Mouse (Mus musculus): Measurements from ENCODE around the gene Ttll5. TPM values are rescaled to one million over a fixed set of nuclear protein-coding genes. Genes with fewer than 3 reads are reported as not detected.

Gene Ttll5
- polyA plus RNA-seq, 1 experiment from 2014 or later = 18.7 TPM

DNA sequence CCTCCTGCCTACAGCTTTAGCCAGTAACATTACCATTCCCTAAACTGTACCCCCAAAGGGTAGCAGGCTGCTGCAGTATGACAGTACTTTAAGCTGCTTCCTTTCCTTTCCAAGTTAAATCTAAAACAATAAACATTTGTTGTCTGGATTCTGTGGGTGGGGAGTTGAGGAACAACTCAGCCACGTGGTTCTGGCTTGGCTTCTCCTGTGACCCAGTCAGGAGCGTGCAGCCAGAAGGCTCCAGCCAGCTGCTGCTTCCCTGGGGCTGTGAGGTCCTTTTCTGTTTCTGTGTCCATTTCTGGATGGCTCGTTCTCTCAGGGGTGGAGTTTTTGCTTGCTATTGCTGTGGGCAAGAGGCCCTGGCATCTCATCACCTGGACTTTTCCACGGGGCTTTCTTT is 149.6 kb downstream of the Ttll5 start:
- H3K4me3 ChIP-seq (ENCODE audit: low read depth, low read length) = no peak overlapping the region
- H3K9ac ChIP-seq (ENCODE audit: low read length) = no peak overlapping the region
- no peaks in the 10 kb centered on the region for H3K9me3 ChIP-seq (ENCODE audit: control insufficient read depth, low read length)
- WGBS = 70% methylated on average over 4 of the region's 4 CpGs
- ATAC-seq (ENCODE audit: low FRiP score) (no peak), DNase-seq (ENCODE audit: low spot score, missing footprints) (no peak)
- H3K36me3 ChIP-seq (ENCODE audit: control insufficient read depth, insufficient read depth, low read length) = no peaks in the 10 kb centered on the region
- no peaks in the 10 kb centered on the region for H3K4me1 ChIP-seq (ENCODE audit: control insufficient read depth, insufficient read depth, low read length)
- no peak overlapping the region for H3K27ac ChIP-seq (ENCODE audit: low read depth, low read length)
- no peak overlapping the region for H3K4me2 ChIP-seq
- H3K27me3 ChIP-seq (ENCODE audit: control insufficient read depth, insufficient read depth, low read length) = no peaks in the 10 kb centered on the region

GRCm38 (mm10) chr12:85979996-85980395 is 155.5 kb downstream of the Ttll5 start:
- DNase-seq (ENCODE audit: low spot score, missing footprints) (no peak), ATAC-seq (ENCODE audit: low FRiP score) (no peak)
- no peaks in the 10 kb centered on the region for H3K9me3 ChIP-seq (ENCODE audit: control insufficient read depth, low read length)
- no peaks in the 10 kb centered on the region for H3K27me3 ChIP-seq (ENCODE audit: control insufficient read depth, insufficient read depth, low read length)
- H3K4me2 ChIP-seq = no peak overlapping the region
- H3K9ac ChIP-seq (ENCODE audit: low read length) = no peak overlapping the region
- no peak overlapping the region for H3K27ac ChIP-seq (ENCODE audit: low read depth, low read length)
- no peak overlapping the region for H3K4me3 ChIP-seq (ENCODE audit: low read depth, low read length)
- H3K4me1 ChIP-seq (ENCODE audit: control insufficient read depth, insufficient read depth, low read length) = no peaks in the 10 kb centered on the region
- no peaks in the 10 kb centered on the region for H3K36me3 ChIP-seq (ENCODE audit: control insufficient read depth, insufficient read depth, low read length)
- WGBS = 93% methylated on average over 5 of the region's 5 CpGs

DNA sequence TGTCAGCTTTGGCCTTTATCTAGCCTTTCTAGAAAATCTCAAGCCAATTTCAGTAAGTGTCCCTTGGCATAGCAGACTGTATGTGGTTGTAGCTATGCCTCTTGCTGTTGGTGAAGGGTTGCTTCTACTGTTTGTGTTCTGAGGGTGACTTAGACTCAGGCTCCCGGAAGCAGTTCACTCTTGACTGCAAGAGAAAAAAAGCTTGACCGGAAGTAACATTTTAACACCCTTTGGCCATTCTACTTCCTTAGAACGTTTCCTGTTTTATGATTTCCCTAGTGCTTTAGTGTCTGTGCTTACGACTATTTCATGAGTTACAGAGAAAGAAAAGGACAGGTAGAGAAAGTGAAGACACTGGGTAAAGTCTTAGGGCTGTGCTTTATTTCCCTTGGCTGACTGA is 161.1 kb downstream of the Ttll5 start:
- no peak overlapping the region for H3K9ac ChIP-seq (ENCODE audit: low read length)
- no peaks in the 10 kb centered on the region for H3K36me3 ChIP-seq (ENCODE audit: control insufficient read depth, insufficient read depth, low read length)
- 89% methylated on average over 4 of the region's 4 CpGs for WGBS
- no peak overlapping the region for H3K4me2 ChIP-seq
- DNase-seq (ENCODE audit: low spot score, missing footprints) = no peak
- no peak for ATAC-seq (ENCODE audit: low FRiP score)
- no peak overlapping the region for H3K4me3 ChIP-seq (ENCODE audit: low read depth, low read length)
- H3K27me3 ChIP-seq (ENCODE audit: control insufficient read depth, insufficient read depth, low read length) = no peaks in the 10 kb centered on the region
- no peaks in the 10 kb centered on the region for H3K9me3 ChIP-seq (ENCODE audit: control insufficient read depth, low read length)
- H3K4me1 ChIP-seq (ENCODE audit: control insufficient read depth, insufficient read depth, low read length) = no peaks in the 10 kb centered on the region; the same call in 1 of the 2 replicates
- H3K27ac ChIP-seq (ENCODE audit: low read depth, low read length) = no peak overlapping the region

DNA sequence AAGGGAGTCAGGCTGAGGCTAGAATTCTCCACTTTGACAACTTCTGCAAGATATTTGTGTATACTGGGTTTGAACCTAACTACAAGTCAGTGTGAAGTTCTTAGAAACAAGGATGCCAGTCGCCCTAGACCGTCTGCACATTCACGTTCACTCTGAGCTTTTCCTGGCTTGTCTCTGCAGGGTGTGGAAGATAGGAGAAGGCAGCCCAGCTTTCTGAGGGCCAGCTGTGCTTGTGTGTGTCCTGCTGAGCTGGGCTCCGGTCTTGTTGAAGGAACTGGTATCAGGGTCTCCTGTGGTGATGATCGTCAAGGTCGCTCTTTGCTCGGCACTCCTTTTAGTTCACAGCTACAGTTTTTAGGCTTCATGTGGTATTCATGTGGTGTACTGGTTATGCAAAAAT is 161.6 kb downstream of the Ttll5 start:
- DNase-seq (ENCODE audit: low spot score, missing footprints) = no peak
- 71% methylated on average over 7 of the region's 7 CpGs for WGBS
- Histone ChIP-seq H3K27me3 (ENCODE audit: control insufficient read depth, insufficient read depth, low read length) (no peaks in the 10 kb centered on the region), H3K9me3 (ENCODE audit: control insufficient read depth, low read length) (no peaks in the 10 kb centered on the region), H3K4me1 (ENCODE audit: control insufficient read depth, insufficient read depth, low read length) (no peaks in the 10 kb centered on the region; the same call in 1 of the 2 replicates), H3K4me3 (ENCODE audit: low read depth, low read length) (no peak overlapping the region), H3K9ac (ENCODE audit: low read length) (no peak overlapping the region), H3K4me2 (no peak overlapping the region), H3K36me3 (ENCODE audit: control insufficient read depth, insufficient read depth, low read length) (no peaks in the 10 kb centered on the region), H3K27ac (ENCODE audit: low read depth, low read length) (no peak overlapping the region)
- ATAC-seq (ENCODE audit: low FRiP score) = no peak

GRCm38 (mm10) chr12:85986540-85987443 is 162.3 kb downstream of the Ttll5 start:
- no peak overlapping the region for H3K4me3 ChIP-seq (ENCODE audit: low read depth, low read length)
- H3K36me3 ChIP-seq (ENCODE audit: control insufficient read depth, insufficient read depth, low read length) = no peaks in the 10 kb centered on the region
- no peak overlapping the region for H3K4me2 ChIP-seq
- H3K27ac ChIP-seq (ENCODE audit: low read depth, low read length) = no peak overlapping the region
- ATAC-seq (ENCODE audit: low FRiP score) = no peak
- 83% methylated on average over 13 of the region's 13 CpGs for WGBS
- H3K9ac ChIP-seq (ENCODE audit: low read length) = no peak overlapping the region
- H3K9me3 ChIP-seq (ENCODE audit: control insufficient read depth, low read length) = no peaks in the 10 kb centered on the region
- no peaks in the 10 kb centered on the region; the same call in 1 of the 2 replicates for H3K4me1 ChIP-seq (ENCODE audit: control insufficient read depth, insufficient read depth, low read length)
- DNase-seq (ENCODE audit: low spot score, missing footprints) = no peak
- no peaks in the 10 kb centered on the region for H3K27me3 ChIP-seq (ENCODE audit: control insufficient read depth, insufficient read depth, low read length)

- Histone ChIP-seq H3K4me1 (ENCODE audit: control insufficient read depth, insufficient read depth, low read length) (no peaks in the 10 kb centered on the region; the same call in 1 of the 2 replicates), H3K9ac (ENCODE audit: low read length) (no peak overlapping the region), H3K4me2 (no peak overlapping the region), H3K9me3 (ENCODE audit: control insufficient read depth, low read length) (no peaks in the 10 kb centered on the region), H3K4me3 (ENCODE audit: low read depth, low read length) (no peak overlapping the region), H3K27me3 (ENCODE audit: control insufficient read depth, insufficient read depth, low read length) (no peaks in the 10 kb centered on the region), H3K27ac (ENCODE audit: low read depth, low read length) (no peak overlapping the region), H3K36me3 (ENCODE audit: control insufficient read depth, insufficient read depth, low read length) (no peaks in the 10 kb centered on the region)
- DNase-seq (ENCODE audit: low spot score, missing footprints) = no peak
- WGBS = 79% methylated on average over 5 of the region's 5 CpGs
- no peak for ATAC-seq (ENCODE audit: low FRiP score)
Measured at GRCm38 (mm10) chr12:85987444-85987889, 163.0 kb downstream of the Ttll5 start.

- Histone ChIP-seq H3K9ac (ENCODE audit: low read length) (no peak overlapping the region), H3K4me2 (no peak overlapping the region), H3K4me3 (ENCODE audit: low read depth, low read length) (no peak overlapping the region), H3K27ac (ENCODE audit: low read depth, low read length) (no peak overlapping the region), H3K4me1 (ENCODE audit: control insufficient read depth, insufficient read depth, low read length) (no peaks in the 10 kb centered on the region; the same call in 1 of the 2 replicates), H3K9me3 (ENCODE audit: control insufficient read depth, low read length) (no peaks in the 10 kb centered on the region), H3K27me3 (ENCODE audit: control insufficient read depth, insufficient read depth, low read length) (no peaks in the 10 kb centered on the region), H3K36me3 (ENCODE audit: control insufficient read depth, insufficient read depth, low read length) (no peaks in the 10 kb centered on the region)
- 94% methylated on average over 4 of the region's 4 CpGs for WGBS
- DNase-seq (ENCODE audit: low spot score, missing footprints) = no peak
- ATAC-seq (ENCODE audit: low FRiP score) = no peak
Measured at GRCm38 (mm10) chr12:85988121-85988520, 163.7 kb downstream of the Ttll5 start.

- Histone ChIP-seq H3K36me3 (ENCODE audit: control insufficient read depth, insufficient read depth, low read length) (no peaks in the 10 kb centered on the region), H3K4me2 (no peak overlapping the region), H3K27ac (ENCODE audit: low read depth, low read length) (no peak overlapping the region), H3K4me1 (ENCODE audit: control insufficient read depth, insufficient read depth, low read length) (no peaks in the 10 kb centered on the region; the same call in 1 of the 2 replicates), H3K9ac (ENCODE audit: low read length) (no peak overlapping the region), H3K27me3 (ENCODE audit: control insufficient read depth, insufficient read depth, low read length) (no peaks in the 10 kb centered on the region), H3K9me3 (ENCODE audit: control insufficient read depth, low read length) (no peaks in the 10 kb centered on the region), H3K4me3 (ENCODE audit: low read depth, low read length) (no peak overlapping the region)
- WGBS = 90% methylated on average over 4 of the region's 4 CpGs
- ATAC-seq (ENCODE audit: low FRiP score) (no peak), DNase-seq (ENCODE audit: low spot score, missing footprints) (no peak)
Measured at GRCm38 (mm10) chr12:85988818-85989377, 164.4 kb downstream of the Ttll5 start.

Data from midbrain, embryonic 11.5 days (tissue).